Mouse (Mus musculus): ENCODE data around the gene Sptbn4.

DNA sequence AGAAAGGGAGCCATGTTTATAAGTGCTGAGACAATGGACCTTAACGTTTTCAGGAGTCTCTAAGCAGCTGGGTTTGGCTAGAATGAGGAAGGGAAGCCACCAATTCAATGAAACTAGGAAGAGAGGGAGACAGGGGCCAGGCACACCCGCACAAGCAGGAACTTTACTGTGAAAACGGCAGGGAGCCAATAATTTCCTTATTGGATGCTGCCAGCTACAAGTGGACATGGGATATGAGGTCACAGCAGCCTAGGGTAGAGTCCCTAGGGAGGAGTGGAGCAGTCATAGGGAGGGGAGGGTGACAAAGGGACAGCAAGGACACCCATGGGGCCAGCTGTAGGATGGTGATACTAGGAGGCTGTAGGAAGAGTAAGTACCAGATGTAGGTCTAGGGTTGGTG is 45.5 kb upstream of the Sptbn4 start:
- TF ChIP-seq CTCF (IDR thresholded peaks at IDR 0.05; ENCODE audit: borderline replicate concordance, extremely low read depth, insufficient read depth, insufficient read length) (no peak), POLR2A (IDR thresholded peaks at IDR 0.05; ENCODE audit: borderline replicate concordance, extremely low read depth, insufficient read depth, insufficient read length, poor library complexity, severe bottlenecking) (no peak)

All from brain, embryonic 14.5 days (tissue).